Mouse (Mus musculus): ENCODE results near the gene Poc1a. TPM values are rescaled to one million over a fixed set of nuclear protein-coding genes. Genes with fewer than 3 reads are reported as not detected.

Gene Poc1a
- polyA plus RNA-seq, 1 experiment, result 7.6 TPM

DNA sequence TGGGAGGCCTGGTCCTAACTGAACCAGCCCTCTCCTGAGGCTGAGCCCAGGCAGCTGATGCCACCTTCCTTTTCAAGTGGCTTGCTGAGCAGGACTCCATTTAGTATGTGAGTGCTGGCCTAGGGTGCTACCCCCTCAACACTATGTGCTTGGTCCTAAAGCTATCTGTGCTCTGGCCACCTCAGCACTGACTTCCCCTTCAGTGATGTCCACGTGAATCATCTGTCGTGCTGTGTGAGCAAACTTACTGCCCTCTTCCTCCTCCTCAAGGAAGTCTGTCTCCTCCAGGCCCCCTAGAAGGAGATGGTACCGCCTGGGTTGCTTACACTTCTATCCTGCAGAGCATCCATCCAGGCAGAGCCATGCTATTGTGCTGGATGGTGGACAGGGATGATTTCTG lies 51.9 kb downstream of the Poc1a start:
- no peak overlapping the region for H3K4me3 ChIP-seq
- no peaks in the 10 kb centered on the region for H3K79me2 ChIP-seq (ENCODE audit: control insufficient read depth, insufficient read depth)
- no peak overlapping the region for H3K4me2 ChIP-seq (ENCODE audit: low read depth)
- no peak overlapping the region for H3ac ChIP-seq (ENCODE audit: control insufficient read depth, insufficient read length)
- no peaks in the 10 kb centered on the region for H3K27me3 ChIP-seq (ENCODE audit: control insufficient read depth, insufficient read depth, insufficient read length)
- no peaks in the 10 kb centered on the region for H3K36me3 ChIP-seq (ENCODE audit: control insufficient read depth, insufficient read depth)
- TF ChIP-seq TCF3 (IDR thresholded peaks at IDR 0.05; ENCODE audit: insufficient read length, low read depth), result no peak
- no peak for TF ChIP-seq REST (IDR thresholded peaks at IDR 0.05; ENCODE audit: insufficient read depth, insufficient read length)
- TF ChIP-seq MYOD1 (IDR thresholded peaks at IDR 0.05; ENCODE audit: control insufficient read depth in 1 of 3, insufficient read length in 2 of 3, low read depth in 2 of 3), result no peak
- TF ChIP-seq USF1 (IDR thresholded peaks at IDR 0.05; ENCODE audit: low read depth), result no peak
- no peak for TF ChIP-seq POLR2AphosphoS2 (IDR thresholded peaks at IDR 0.05; ENCODE audit: insufficient read length, low read depth)

DNA sequence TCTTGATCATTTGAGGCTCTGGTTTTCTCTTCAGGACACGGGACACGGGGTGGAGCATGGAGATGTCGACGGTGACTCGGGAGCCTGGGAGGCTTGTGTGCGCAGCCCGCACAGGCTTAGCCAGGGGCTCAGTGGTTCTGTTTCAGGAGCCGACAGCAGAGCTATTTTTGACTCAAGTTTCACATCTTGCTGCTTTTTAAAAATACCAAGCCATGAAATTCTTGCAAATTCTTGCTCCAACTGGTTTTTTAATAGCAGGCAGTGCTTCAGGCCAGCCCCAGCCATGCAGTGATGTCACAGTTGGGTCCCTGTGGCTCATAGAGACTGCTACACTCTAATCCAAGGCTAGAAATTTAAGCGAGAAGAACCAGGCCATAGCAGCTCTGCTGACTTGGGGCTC lies 56.8 kb downstream of the Poc1a start:
- H3K79me2 ChIP-seq (ENCODE audit: control insufficient read depth, insufficient read depth), result no peaks in the 10 kb centered on the region
- H3ac ChIP-seq (ENCODE audit: control insufficient read depth, insufficient read length), result no peak overlapping the region
- no peak overlapping the region for H3K4me3 ChIP-seq
- no peaks in the 10 kb centered on the region for H3K36me3 ChIP-seq (ENCODE audit: control insufficient read depth, insufficient read depth)
- no peak overlapping the region for H3K4me2 ChIP-seq (ENCODE audit: low read depth)
- TF ChIP-seq TCF3 (IDR thresholded peaks at IDR 0.05; ENCODE audit: insufficient read length, low read depth), result no peak
- TF ChIP-seq USF1 (IDR thresholded peaks at IDR 0.05; ENCODE audit: low read depth), result no peak
- TF ChIP-seq SRF (IDR thresholded peaks at IDR 0.05; ENCODE audit: control insufficient read depth, insufficient read length, low read depth), result no peak
- no peak for TF ChIP-seq POLR2AphosphoS2 (IDR thresholded peaks at IDR 0.05; ENCODE audit: insufficient read length, low read depth)
- no peak for TF ChIP-seq E2F4 (IDR thresholded peaks at IDR 0.05; ENCODE audit: insufficient read depth)
- TF ChIP-seq REST (IDR thresholded peaks at IDR 0.05; ENCODE audit: insufficient read depth, insufficient read length), result no peak
- no peak for TF ChIP-seq POLR2A (IDR thresholded peaks at IDR 0.05; ENCODE audit: insufficient read length, low read depth)
- no peak for TF ChIP-seq MYOD1 (IDR thresholded peaks at IDR 0.05; ENCODE audit: control insufficient read depth in 1 of 3, insufficient read length in 2 of 3, low read depth in 2 of 3)
- no peak for TF ChIP-seq TCF12 (IDR thresholded peaks at IDR 0.05; ENCODE audit: insufficient read depth, poor library complexity, severe bottlenecking)
- TF ChIP-seq MYOG (IDR thresholded peaks at IDR 0.05; ENCODE audit: control insufficient read depth in 1 of 3, insufficient read depth in 1 of 3, insufficient read length in 2 of 3, low read depth in 2 of 3), result no peak
- no peak for TF ChIP-seq CEBPB (IDR thresholded peaks at IDR 0.05; ENCODE audit: insufficient read depth, poor library complexity, severe bottlenecking)
- no peak for TF ChIP-seq MAX (IDR thresholded peaks at IDR 0.05; ENCODE audit: low read depth)
- no peaks in the 10 kb centered on the region for H3K27me3 ChIP-seq (ENCODE audit: control insufficient read depth, insufficient read depth, insufficient read length)

DNA sequence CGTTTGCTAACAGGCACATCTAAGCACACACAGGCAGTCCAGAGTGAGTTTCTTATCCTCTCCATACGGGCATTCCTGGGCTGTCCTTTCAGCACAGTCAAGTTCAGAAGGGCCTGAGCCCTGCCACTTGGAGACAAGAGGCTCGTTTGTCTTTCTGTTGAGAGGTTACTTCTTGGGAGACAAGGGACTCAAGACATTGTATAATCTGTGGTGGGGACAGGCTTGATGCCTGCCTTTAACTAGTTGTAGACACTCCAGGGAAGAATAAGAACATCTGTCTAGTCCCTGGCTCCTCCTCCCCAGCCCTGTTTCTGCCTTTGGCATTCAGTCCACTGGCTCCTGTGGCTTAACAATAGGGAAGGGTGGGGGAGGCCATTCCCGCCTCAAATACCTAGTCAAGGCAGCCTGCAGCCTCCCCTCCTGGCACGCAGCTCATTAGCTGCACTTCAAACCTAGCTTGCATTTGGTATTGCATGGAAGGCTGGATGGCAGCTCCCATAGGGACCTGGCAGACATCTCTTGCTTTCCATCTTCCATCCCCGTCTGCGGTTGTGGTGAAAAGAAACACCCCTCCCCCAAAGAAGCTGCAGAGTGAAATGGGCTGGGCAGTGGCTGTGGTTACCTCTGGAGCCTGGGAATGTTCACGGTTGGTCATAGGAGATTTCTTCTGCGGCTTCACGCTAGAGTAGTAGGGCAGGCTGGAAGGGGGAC lies 57.8 kb downstream of the Poc1a start:
- Histone ChIP-seq H3K79me2 (ENCODE audit: control insufficient read depth, insufficient read depth) (no peaks in the 10 kb centered on the region), H3K4me2 (ENCODE audit: low read depth) (peak overlapping the region; percentile 73), H3K27me3 (ENCODE audit: control insufficient read depth, insufficient read depth, insufficient read length) (no peaks in the 10 kb centered on the region), H3K36me3 (ENCODE audit: control insufficient read depth, insufficient read depth) (no peaks in the 10 kb centered on the region), H3K4me3 (no peak overlapping the region), H3ac (ENCODE audit: control insufficient read depth, insufficient read length) (no peak overlapping the region)
- no peak for TF ChIP-seq TCF12 (IDR thresholded peaks at IDR 0.05; ENCODE audit: insufficient read depth, poor library complexity, severe bottlenecking)
- TF ChIP-seq SRF (IDR thresholded peaks at IDR 0.05; ENCODE audit: control insufficient read depth, insufficient read length, low read depth), result no peak
- no peak for TF ChIP-seq TCF3 (IDR thresholded peaks at IDR 0.05; ENCODE audit: insufficient read length, low read depth)
- no peak for TF ChIP-seq POLR2AphosphoS2 (IDR thresholded peaks at IDR 0.05; ENCODE audit: insufficient read length, low read depth)
- TF ChIP-seq USF1 (IDR thresholded peaks at IDR 0.05; ENCODE audit: low read depth), result no peak
- no peak for TF ChIP-seq MAX (IDR thresholded peaks at IDR 0.05; ENCODE audit: low read depth)
- TF ChIP-seq MYOD1 (IDR thresholded peaks at IDR 0.05; ENCODE audit: control insufficient read depth in 1 of 3, insufficient read length in 2 of 3, low read depth in 2 of 3), result peak in 1 of 3 experiments; percentile 1
- no peak for TF ChIP-seq MYOG (IDR thresholded peaks at IDR 0.05; ENCODE audit: control insufficient read depth in 1 of 3, insufficient read depth in 1 of 3, insufficient read length in 2 of 3, low read depth in 2 of 3)

DNA sequence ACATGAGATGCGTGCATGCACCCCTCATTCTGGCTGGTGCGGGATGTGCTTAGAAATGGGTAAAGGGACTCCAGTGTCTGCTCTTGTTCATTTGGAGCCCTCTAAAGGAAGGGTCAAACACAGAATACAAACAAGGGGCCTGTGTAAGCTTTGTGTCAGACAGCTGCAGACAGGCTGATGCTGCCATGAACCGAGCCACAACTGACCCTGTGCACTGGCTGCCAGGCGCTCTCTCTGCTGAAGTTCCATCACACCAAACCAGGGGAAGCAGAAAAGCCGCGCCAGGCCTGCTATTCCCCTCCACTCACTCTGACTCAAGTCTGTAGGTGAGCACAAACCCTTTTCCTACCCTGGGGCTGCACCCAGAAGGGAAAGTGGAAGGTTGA lies 58.3 kb downstream of the Poc1a start:
- Histone ChIP-seq H3ac (ENCODE audit: control insufficient read depth, insufficient read length) (no peak overlapping the region), H3K79me2 (ENCODE audit: control insufficient read depth, insufficient read depth) (no peaks in the 10 kb centered on the region), H3K4me2 (ENCODE audit: low read depth) (peak overlapping the region; percentile 73), H3K4me3 (no peak overlapping the region), H3K27me3 (ENCODE audit: control insufficient read depth, insufficient read depth, insufficient read length) (no peaks in the 10 kb centered on the region), H3K36me3 (ENCODE audit: control insufficient read depth, insufficient read depth) (no peaks in the 10 kb centered on the region)
- peak in 1 of 3 experiments; percentile 29 for TF ChIP-seq MYOG (IDR thresholded peaks at IDR 0.05; ENCODE audit: control insufficient read depth in 1 of 3, insufficient read depth in 1 of 3, insufficient read length in 2 of 3, low read depth in 2 of 3)
- peak in 2 of 3 experiments; percentile 27 to 47 for TF ChIP-seq MYOD1 (IDR thresholded peaks at IDR 0.05; ENCODE audit: control insufficient read depth in 1 of 3, insufficient read length in 2 of 3, low read depth in 2 of 3)
- no peak for TF ChIP-seq SRF (IDR thresholded peaks at IDR 0.05; ENCODE audit: control insufficient read depth, insufficient read length, low read depth)

GRCm38 (mm10) chr9:106339730-106340129 lies 58.9 kb downstream of the Poc1a start:
- TF ChIP-seq E2F4 (IDR thresholded peaks at IDR 0.05; ENCODE audit: insufficient read depth) (no peak), MYOG (IDR thresholded peaks at IDR 0.05; ENCODE audit: control insufficient read depth in 1 of 3, insufficient read depth in 1 of 3, insufficient read length in 2 of 3, low read depth in 2 of 3) (peak in 2 of 3 experiments; percentile 21 to 66), USF1 (IDR thresholded peaks at IDR 0.05; ENCODE audit: low read depth) (no peak), SRF (IDR thresholded peaks at IDR 0.05; ENCODE audit: control insufficient read depth, insufficient read length, low read depth) (no peak), REST (IDR thresholded peaks at IDR 0.05; ENCODE audit: insufficient read depth, insufficient read length) (no peak), CEBPB (IDR thresholded peaks at IDR 0.05; ENCODE audit: insufficient read depth, poor library complexity, severe bottlenecking) (no peak), MYOD1 (IDR thresholded peaks at IDR 0.05; ENCODE audit: control insufficient read depth in 1 of 3, insufficient read length in 2 of 3, low read depth in 2 of 3) (peak in 2 of 3 experiments; percentile 30 to 70), MAX (IDR thresholded peaks at IDR 0.05; ENCODE audit: low read depth) (no peak)
- H3K36me3 ChIP-seq (ENCODE audit: control insufficient read depth, insufficient read depth), result no peaks in the 10 kb centered on the region
- H3K4me2 ChIP-seq (ENCODE audit: low read depth), result peak overlapping the region; percentile 73

More at GRCm38 (mm10) chr9:106339730-106340129, 58.9 kb downstream of the Poc1a start:
- Histone ChIP-seq H3K4me3 (no peak overlapping the region), H3K27me3 (ENCODE audit: control insufficient read depth, insufficient read depth, insufficient read length) (no peaks in the 10 kb centered on the region), H3ac (ENCODE audit: control insufficient read depth, insufficient read length) (no peak overlapping the region), H3K79me2 (ENCODE audit: control insufficient read depth, insufficient read depth) (no peaks in the 10 kb centered on the region)

All from myocyte (in vitro differentiated cells).